Mouse (Mus musculus): ENCODE results near the gene Fat2.

Fat2 gene

DNA sequence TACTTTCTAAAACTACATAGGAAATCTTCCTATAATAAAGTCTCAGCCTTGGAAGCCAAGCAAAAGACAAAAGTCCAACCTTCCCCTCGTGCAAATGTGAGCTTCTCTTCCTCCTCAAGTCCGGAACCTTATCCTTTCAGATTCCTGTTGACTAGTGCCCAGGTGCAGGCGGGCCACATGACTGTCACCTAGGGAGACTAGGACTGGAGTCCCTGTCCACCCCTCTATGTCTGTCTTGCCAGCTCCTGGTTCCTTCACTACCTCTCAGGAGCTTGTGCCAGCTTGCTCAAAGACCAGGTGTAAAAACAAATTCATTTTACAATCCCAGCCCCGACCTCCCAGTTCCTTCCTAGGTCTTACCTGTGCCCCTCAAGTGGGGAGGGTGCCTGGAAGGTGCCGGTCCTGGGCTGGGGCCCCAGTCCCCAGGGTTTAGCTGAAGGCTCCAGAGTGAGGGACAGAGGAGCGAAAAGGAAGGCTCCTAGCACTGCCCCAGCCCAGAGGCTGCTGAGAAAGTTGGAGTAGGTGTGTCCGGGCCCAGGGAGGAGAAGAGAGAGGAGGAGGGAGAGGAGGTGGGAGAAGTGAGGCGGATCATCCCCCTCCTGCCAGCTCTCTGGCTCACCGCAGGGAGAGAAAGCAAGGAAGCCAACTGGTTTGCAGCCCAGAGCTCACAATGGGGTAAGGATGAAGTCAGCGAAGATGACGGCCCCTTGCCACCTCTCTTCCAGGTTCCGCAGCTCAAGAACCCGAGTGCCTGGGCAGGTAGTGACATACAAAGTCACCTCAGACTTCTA, at the start of gene Fat2:
TSS of gene Fat2 (minus strand) at position 464 of the 791 bp plus-strand sequence.
- DNase-seq: no peak

DNA sequence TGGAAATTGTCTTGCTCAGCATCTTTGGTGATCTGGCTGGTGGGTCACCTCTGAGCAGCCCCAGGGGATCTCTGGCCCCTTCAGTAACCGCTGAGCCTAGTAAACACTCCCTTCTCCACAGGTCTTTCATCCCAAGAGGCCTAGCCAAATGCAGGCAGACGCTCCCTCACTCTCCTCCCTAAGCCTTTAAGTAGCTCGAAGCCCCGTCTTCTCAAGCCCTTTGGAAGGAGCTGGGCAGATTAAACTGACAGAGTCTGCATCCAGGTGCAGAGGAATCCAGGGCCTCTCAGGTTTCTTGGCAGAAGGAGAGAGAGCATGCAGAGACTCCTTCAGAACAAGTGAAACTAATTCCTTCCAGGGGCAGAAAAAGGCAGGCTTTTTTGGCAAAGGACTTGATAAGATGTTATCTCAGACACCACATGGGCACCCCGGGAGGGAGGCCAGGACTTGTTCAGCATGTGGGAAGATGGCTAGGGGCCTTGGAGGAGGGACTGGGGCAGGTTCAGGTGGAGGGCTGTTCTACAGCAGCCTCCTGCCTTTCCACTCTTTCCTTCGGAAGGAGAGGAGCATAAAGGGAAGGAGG, 47.2 kb upstream of the Fat2 start:
- DNase-seq: no peak

DNA sequence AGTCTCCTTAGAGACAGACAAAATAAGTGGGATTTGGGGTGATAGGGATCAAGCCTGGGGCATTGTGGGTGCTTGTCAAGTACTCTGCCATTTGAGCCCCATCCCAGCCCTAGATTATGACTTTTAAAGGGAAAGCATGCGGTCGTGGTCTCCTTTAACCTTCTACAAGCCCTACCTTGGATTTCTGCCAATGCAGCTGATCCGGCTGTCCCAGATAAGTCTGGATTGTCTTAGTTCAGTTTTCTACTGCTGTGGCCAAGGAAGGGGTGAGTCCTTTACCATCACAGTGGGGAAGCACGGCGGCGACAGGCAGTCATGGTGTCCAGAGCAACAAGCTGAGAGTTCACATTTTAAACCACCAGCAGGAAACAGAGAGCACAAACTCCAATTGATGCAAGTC, 44.5 kb upstream of the Fat2 start:
- DNase-seq: no peak

DNA sequence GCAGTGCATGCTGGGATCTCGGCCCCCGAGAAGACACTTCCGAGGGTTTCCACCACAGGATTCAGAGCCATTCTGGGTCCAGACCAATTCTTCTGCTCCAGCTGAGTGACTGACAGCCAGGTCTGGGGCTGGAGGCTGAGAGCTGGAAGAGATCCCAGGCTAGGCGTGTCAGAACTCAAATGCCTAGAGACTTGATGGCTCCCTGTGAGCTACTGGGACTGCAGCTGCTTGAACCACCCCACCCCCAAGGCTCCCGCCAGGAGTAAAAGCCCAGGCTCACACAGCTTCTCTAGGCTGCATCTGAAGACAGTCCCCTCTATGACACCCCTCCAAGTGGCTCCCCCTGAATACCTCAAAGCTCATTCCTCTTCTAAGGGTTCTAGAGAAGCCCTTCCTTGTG, 42.0 kb upstream of the Fat2 start:
- DNase-seq: no peak

DNA sequence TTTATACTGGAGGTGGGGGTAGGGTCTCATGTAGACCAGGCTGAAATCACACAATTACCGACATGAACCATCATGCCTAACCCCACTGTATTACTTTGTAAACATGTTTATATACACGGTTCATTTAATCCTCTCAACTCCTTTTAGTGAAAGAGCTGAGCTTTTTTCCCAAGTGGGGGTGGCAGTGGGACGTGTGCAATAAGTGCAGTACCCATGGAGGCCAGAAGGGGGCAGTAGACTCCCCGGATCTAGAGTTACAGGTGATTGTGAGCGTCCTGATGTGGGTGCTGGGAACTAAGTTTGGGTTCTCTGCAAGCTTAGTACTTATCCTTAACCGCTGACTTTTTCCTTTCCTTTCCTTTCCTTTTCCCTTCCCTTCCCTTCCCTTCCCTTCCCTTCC, 37.5 kb upstream of the Fat2 start:
- no peak for DNase-seq

DNA sequence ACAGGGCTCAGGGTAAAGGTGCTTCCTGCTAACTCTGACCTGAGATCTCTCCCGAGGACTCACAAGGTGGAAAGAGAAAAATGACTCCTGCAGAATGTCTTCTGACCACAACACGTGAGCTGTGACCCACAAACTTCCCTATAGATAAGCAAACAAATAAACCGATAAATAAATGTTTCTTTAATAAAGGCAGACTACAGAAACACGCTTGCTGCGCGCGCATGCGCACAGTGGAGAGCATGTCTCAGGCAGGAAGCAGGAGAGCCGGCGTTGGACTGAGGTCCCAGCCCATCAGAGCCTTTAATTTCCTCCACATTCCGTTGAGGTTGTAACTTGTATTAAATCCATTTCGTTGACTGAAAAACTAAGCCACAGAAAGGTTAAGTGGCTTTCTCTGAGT, 37.0 kb upstream of the Fat2 start:
- DNase-seq: no peak

DNA sequence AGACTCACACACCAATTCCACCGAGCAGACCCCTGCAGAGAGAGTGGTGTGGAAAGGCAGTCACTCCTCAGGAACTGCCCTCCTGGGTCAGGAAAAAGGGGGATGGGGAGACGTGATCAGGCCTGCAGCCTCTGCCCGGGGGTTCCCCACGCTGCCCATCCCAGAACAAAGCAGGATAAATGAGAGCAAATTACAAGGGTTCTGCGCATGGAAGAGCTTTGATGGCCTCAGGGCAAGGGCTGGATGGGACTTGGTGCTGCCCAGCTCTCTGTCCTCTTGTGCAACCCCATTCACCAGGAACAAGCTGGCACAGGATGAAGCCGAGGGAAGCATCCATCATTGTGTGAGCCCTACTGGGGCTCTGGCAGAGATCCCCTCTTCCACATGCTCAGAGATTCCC, 35.6 kb upstream of the Fat2 start:
- no peak for DNase-seq

DNA sequence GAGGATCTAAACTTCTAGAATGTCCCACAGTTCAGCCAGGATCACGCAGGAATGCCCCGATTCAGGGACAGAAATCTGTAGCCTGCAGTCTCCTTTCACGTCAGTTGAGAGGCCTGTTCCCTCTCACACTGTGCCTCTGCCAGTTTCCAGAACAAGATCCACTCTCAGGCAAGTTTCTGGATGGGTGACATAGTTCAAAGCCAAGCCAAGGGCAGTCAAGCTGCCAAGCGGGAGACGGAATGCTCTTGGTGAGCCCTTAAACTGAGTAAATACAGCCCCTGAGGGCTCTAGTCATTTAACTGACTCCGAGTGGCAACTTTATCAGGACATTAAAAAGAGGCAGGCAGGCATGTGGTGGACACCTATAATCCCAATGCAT, 32.7 kb upstream of the Fat2 start:
- DNase-seq: no peak

DNA sequence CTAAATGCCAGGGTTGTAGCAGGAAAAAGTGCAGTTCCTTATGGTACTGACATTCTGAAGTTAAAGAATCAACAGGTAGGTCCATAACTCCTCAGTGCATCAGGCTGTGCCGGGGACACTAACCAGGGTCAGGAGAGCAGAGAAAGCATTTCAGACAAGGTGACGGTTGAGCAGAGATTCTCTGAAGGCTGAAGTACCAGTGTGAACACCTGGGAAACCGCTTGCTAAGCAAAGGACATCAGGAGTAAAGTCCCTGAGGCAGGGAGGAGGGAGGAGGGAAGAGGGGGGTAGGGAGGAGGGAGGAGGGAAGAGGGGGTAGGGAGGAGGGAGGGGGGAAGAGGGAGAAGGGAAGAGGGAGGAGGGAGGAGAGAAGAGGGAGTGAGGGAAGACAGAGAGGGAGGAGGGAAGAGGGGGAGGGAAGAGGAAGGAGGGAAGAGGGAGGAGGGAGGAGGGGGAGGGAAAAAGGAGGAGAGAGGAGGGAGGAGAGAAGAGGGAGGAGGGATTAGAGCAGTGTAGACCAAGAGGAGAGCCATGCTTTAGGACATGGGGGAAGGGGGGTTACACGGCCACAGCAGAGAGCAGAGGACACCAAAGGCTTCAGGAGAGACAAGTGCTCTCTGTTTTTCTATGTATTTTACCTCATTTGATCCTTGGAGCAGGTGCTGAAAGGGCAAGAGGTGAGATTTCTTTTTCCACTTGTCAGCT, 32.2 kb upstream of the Fat2 start:
- no peak for DNase-seq

DNA sequence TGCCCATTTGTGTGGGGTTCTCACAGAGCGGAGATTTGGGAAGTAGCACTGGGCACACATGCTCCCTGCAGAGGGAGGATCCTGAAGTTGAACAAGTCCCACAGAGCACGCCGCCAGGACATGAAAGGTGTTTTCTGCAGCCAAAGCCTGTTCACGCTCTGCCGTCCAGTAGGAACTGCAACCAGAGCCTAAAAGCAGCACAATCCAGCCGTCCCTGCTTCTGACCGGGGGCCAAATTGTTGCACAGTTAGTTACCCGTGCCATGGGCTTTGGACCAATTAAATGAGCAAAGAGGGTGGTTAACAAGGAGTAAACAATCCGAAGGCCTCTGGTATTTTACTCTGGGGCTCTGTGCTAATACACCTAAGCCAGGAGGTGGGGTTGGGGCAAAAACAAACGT, 31.4 kb upstream of the Fat2 start:
- DNase-seq: no peak

DNA sequence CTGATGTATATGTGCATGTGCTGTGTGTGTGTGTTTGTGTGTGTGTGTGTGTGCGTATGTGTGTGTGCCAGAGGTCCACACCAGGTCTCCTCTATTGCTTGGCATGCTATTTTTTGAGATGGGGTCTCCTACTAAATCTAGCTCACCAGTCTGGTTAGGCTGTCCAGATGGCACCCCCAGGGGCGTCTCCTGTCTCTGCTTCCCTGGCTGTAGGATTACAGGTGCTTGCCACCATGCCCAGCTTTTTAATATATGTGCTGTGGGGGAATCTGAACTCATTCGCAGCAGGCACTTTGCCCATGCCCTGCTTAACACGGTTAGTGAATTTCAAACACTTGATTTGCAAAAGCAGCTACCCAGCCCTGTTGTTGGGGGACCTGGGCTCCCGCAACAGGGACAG, 29.5 kb upstream of the Fat2 start:
- no peak for DNase-seq

DNA sequence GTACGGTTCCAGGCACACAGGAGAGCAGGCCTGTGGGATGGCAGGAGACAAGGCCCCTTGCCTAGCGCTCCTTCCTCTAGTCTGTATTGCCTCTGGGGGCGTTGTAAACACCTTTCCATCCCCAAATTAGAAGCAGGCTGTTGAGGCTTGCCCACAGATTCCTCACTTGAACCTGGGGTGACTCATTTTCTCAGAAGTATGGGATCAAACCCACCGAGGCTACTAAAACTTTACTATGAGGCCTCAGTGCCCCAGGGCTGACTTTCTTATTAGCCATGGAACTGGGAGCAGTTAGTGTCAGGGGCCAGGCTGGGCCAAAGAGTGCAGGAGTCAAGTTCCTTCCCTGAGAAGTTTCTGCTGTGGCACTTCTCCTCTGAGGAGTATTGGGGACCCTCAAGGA, 28.9 kb upstream of the Fat2 start:
- DNase-seq: no peak

DNA sequence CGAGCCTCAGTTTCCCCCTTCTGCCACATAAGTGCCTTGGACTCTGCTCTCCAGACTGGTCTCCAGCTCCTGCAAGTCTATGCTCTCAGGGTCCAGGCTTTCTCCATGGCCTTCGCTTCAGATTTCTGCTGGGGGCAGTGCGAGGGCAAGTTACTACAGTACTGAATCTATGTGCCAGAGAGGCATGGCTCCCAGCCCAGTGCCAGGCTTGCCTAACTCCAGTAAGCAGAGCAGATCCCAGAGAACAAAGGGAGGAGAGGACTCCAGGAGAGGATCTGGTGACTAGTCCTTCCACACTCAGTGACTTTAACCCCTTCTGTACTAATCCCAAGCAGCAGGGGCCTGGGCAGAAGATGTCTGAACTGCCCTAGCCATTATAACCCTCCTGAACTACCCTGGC, 28.3 kb upstream of the Fat2 start:
- DNase-seq: no peak

DNA sequence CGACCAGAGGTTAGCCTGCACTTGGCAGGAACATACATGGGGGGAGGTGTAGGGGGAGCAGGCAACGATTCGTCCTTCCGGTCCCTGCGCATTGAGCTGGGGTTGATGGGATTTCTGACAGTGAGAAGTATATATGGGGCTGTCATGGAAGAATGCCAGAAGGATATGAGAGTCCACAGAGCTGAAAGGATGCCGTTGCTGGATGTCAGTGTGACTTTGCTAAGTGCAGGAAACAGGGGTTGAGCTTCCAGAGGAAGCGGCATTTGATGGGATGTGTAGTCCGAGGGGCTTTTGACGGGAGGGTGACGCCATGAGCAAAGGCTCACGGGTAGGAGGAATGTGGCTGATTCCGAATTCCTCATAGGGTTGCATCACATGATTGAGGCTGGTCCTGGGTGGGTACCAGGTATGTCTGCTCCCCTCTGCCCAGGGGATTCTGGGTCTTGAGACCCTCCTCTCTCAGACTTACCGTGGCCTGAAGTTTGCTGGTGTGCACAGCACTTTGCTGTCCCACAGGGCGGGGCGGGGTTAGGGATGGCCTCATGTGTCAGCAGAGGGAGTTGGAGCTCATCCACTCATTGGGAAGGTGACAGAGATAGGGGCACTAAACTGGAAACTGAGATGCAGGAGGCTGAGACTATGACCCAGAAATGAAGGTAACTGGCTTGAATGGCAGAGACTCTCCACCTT, 21.9 kb upstream of the Fat2 start:
- DNase-seq: no peak

DNA sequence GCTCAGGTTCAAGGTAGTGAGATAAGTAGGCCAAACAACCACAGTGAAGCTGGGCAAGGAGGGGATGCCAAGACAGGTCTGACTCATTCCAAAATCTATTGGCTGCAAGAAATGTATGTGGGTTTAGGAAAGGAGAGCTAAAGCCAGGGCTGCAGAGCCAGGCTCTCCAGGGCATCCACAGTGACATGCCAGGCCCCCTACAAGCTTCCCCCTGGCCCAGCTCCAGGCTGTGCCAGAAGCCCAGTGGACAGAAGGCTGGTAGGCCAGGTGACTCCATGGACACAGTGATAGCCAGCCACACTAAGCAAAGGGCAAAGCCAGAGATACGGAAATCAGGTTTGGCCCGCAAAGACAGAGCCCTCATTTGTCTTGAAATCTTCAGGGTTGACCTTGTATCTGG, 20.5 kb upstream of the Fat2 start:
- no peak for DNase-seq

DNA sequence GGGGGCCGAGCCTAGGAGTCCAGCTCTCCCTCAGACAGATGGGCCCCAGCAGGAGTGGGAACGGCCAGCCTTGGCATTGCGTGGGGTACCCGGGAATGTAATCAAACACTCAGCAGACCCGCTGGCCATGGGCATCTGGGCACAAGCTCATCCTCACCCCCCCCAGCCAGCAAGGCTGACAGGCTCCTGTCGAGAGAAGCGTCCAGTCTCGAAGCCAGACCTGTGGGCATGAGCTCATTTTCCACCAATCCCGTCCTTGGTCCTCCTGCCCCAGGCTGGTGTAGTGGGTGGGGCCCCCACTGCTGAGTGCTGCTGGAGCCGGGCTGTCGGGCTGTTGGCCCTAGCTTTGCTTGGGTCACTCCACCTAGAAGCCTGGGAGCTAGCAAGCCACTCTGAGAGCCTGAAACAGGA, 5.6 kb upstream of the Fat2 start:
- no peak for DNase-seq

DNA sequence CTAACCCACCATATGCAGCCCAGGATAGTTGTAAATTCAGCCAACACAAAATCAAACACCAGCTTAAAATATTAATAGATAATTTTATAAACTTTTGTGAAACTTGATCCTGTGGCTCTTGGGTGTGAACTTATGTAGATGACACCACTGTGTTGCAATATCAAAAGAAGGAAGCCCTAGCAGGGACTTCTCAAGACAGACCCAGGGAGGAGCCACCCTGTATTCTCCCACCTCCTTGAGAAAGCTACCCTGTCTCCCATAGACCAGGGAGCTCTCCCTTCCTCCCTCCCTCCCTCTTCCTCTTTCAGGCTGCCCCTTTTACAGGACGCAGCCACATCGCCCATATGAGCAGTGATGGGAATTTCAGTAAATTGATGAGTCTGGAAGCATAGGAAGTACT, 4.4 kb upstream of the Fat2 start:
- no peak for DNase-seq

DNA sequence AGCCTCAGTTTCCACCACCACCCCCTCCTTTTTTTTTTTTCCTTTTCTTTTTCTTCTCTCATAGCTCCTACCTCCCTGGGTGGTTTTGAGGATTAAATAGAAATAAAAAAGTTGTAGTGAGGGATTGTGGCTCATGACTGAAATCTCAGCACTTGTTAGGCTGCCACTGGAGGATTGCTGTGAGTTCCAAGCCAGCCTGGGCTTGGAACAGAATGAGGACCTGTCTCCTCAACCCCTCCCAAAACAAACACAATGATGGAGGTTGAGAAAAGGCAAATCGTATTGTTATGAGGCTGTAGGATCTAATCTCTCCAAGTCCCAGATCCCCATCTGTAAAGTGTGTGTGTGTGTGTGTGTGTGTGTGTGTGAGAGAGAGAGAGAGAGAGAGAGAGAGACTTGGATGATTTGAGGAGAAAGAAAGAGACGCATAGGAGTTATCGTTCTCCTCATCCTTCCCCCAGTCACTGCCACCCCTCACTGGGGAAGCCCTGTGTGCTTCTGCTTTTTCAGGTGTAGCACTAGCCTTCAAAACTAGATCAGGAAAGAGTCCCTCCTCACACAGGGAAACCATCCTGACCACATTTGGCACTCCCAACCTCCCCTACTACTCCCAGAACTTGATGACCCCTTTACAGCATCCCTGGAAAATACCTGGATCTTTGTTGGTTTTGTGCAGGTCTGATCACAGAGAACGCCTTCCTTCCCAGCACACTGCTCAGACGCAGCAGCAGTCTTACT, 837 bp upstream of the Fat2 start:
- no peak for DNase-seq

DNA sequence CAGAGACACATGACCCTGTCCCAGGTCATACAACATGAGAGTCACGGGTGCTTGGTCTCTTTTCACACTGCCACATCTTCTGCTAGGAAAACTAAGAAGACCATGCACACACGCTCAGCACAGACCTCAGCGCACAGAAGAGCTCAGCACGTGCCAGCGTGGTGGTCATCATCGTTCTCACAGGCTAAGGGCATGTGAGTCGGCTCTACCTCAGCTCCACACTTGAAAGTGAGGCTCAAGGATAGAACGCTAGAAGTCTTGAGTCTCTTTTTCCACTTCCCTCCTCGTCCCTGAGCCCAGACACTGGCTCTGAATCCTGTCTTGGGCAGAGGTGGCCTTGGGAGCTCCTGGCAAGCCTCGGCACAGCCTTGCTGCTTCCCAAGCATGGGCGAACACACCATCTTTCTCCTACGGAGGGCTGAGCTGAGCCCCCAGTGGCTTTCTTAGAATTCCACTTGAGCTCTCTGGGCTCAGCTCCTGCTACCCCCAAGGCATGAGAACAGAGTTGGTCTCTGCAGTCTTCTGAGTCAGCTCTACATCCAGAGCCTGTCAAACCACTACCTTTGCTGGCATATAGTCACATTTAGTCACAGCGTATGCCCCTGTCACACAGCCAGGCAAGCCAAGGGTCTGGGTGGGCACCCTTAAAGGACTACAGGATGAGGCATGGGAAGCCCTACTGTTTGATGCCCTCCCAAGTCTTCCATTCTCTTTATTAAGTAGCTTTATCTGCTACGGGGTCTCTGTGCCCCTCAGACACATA, 869 bp downstream of the Fat2 start:
- DNase-seq: no peak

DNA sequence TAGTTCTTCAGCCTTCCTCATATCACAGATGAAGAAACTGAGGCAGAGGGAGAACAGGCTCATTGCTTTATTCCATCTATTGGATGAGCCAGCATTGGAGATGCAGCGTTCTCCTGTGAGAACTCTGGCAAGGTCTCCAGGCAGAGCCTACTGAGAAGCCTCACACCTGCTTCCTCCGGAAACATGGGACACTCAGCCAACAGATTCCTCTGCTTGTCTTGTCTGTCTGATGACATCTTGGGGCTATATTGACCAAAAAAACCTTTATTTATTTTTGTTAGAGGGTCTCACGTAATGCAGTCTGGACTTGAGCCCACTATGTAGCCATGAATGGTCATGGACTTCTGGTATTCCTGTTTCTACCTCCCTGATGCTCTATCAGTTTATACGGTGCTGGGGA, 1.8 kb downstream of the Fat2 start:
- no peak for DNase-seq

DNA sequence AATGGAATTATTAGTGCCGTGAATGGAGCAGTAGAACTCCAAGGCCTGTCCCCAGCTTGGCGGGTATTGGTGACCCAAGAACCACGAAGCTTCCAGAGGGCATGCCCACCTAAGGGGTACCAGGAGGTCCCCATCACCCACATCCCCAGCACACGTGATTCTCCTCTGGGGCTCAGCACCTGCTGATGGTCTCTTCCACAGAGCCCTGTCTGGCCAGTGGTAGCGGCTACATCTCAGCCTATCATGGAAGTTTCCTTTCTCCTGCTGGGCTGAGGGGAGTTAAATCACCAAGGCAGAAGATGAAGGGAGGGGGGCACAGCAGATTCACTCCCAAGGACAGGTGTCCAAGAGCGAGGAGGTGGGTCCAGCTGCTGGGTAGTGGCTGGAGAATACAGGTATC, 2.3 kb downstream of the Fat2 start:
- DNase-seq: no peak
